Mouse (Mus musculus): ENCODE results near the gene Nufip2. TPM values are rescaled to one million over a fixed set of nuclear protein-coding genes. Genes with fewer than 3 reads are reported as not detected.

Gene Nufip2
- total RNA-seq (2023) = 100 to 1,000 TPM; 116 to 119 TPM

GRCm38 (mm10) chr11:77685383-77686265 is at the start of gene Nufip2:
Nufip2 (plus strand) TSS chr11:77686155.

GRCm38 (mm10) chr11:77725183-77725582 is 39.2 kb downstream of the Nufip2 start, which contains the start of gene Cryba1:
Cryba1 (minus strand) TSS chr11:77725283.

GRCm38 (mm10) chr11:77762783-77763672 is 77.1 kb downstream of the Nufip2 start, which contains the start of gene Myo18a:
Myo18a (plus strand) TSS chr11:77763246.

GRCm38 (mm10) chr11:77787707-77788106 is 101.8 kb downstream of the Nufip2 start, which contains the start of gene Gm10277:
Gm10277 (minus strand) TSS chr11:77787747.

Other genes starting within 250 kb of the Nufip2 start
- gene Coro6, start 223.7 kb upstream of the Nufip2 start, total RNA-seq (2023) = under 1 TPM; 0.26 to 0.71 TPM
- 1 to 10 TPM; 1.3 to 1.5 TPM for gene Ankrd13b, start 196.5 kb upstream of the Nufip2 start, total RNA-seq (2023)
- gene Git1, start 192.6 kb upstream of the Nufip2 start, total RNA-seq (2023) = 10 to 100 TPM; 43.7 to 53.0 TPM
- under 1 TPM; 0.46 to 0.47 TPM for gene Abhd15, start 171.0 kb upstream of the Nufip2 start, total RNA-seq (2023)
- 1 to 10 TPM; 7.0 to 8.0 TPM for gene Trp53i13, start 170.2 kb upstream of the Nufip2 start, total RNA-seq (2023)
- gene Gm10392, start 167.0 kb upstream of the Nufip2 start, total RNA-seq (2023) = under 1 TPM in 1 of 2 experiments, not detected in 1; 0.33 TPM
- gene Taok1, start 78.3 kb upstream of the Nufip2 start, total RNA-seq (2023) = 10 to 100 TPM; 49.6 to 51.7 TPM
- not detected for gene Cryba1, start 39.1 kb downstream of the Nufip2 start, total RNA-seq (2023)
- gene Myo18a, start 77.1 kb downstream of the Nufip2 start, total RNA-seq (2023) = 100 to 1,000 TPM; 125 to 134 TPM
- gene Gm10277, start 101.6 kb downstream of the Nufip2 start, total RNA-seq (2023) = not detected
- gene Pipox, start 207.9 kb downstream of the Nufip2 start, total RNA-seq (2023) = under 1 TPM in 1 of 2 experiments, not detected in 1; 0.67 TPM
- gene Sez6, start 244.6 kb downstream of the Nufip2 start, total RNA-seq (2023) = not detected